Mouse (Mus musculus): ENCODE measurements around the gene Slc30a4.

GRCm38 (mm10) chr2:122701871-122702180 is 637 bp downstream of the Slc30a4 start:
- no peak for TF ChIP-seq POLR2A (IDR thresholded peaks at IDR 0.05; ENCODE audit: low read depth, low read length)
- TF ChIP-seq MXI1 (IDR thresholded peaks at IDR 0.05; ENCODE audit: low read depth, low read length): no peak
- TF ChIP-seq CTCF (conservative IDR thresholded peaks at IDR 0.05 in 1 of 2, IDR thresholded peaks at IDR 0.05 in 1 of 2; ENCODE audit: low read depth in 2 of 2, low read length in 2 of 2): no peak
- TF ChIP-seq ELF1 (IDR thresholded peaks at IDR 0.05; ENCODE audit: low read depth, low read length): no peak; the same call in 1 of the 2 replicates
- no peak for TF ChIP-seq HCFC1 (IDR thresholded peaks at IDR 0.05; ENCODE audit: low read depth, low read length)
